Mouse (Mus musculus): ENCODE measurements around the gene Serping1. TPM values are rescaled to one million over a fixed set of nuclear protein-coding genes. Genes with fewer than 3 reads are reported as not detected.

The Serping1 gene
- polyA plus RNA-seq, 1 experiment from 2014 or later: 34.0 TPM

DNA sequence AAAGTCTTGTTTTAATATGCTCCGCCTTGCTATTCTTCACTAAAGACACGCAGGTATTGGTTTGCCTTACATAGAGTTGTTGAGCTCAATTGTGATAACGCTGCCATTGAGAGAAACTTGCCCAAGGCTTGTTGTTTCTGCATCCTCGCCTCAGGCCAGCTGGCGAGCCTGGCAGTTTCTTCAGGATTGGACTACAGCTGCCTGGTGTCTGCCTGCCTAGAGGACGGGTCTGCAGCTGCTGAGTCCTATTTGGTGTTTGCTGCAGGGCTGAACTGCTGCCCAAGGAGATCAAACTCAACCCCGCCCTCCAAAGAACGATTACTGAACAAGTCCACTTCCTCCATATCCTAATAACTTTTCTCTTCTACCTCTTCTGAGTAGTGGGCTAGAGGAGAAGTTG lies 14.5 kb downstream of the Serping1 start:
- Histone ChIP-seq H3K27ac (no peak overlapping the region), H3K36me3 (no peaks in the 10 kb centered on the region), H3K4me3 (replicated peaks) (no peak overlapping the region), H3K9ac (no peak overlapping the region), H3K4me1 (replicated peaks) (peaks cover 10% of the 10 kb centered on the region), H3K27me3 (peaks cover 18% of the 10 kb centered on the region; the same call in 1 of the 2 replicates), H3K9me3 (replicated peaks) (no peaks in the 10 kb centered on the region), H3K4me2 (no peak overlapping the region)
- no peak for DNase-seq
- ATAC-seq (ENCODE audit: low read depth): no peak
- 59% methylated on average over 8 of the region's 8 CpGs for WGBS (ENCODE audit: insufficient replicate concordance)

DNA sequence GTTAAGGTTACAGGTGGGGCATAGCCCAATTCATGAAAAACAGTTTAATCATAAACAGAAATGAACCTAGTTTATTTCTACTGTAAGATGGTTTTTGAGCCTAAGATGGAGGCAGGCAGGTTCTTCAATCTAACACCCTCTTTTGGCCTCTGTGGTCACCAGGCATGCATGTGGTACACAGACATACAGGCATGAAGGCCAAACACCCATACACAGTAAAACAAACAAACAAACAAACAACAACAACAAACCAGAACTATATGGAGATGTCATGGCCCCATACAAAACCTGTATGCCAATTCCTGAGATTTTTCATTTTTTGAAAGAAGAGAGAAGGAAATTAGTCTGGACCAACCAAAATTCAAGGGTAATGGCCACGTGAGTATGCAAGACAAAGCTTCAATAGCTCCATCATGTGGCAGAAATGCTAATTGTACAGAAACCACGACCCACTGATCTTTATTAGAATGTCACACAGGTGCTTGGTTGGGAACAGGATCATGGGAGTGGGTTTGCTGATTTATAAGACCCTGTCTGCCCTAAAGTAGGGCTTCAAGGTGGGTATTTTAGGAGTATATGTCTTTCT lies 16.6 kb downstream of the Serping1 start:
- peak; percentile 35 for DNase-seq
- Histone ChIP-seq H3K9me3 (replicated peaks) (no peaks in the 10 kb centered on the region), H3K27me3 (peaks cover 17% of the 10 kb centered on the region; the same call in 1 of the 2 replicates), H3K9ac (no peak overlapping the region), H3K4me2 (no peak overlapping the region), H3K36me3 (no peaks in the 10 kb centered on the region), H3K4me3 (replicated peaks) (no peak overlapping the region), H3K27ac (no peak overlapping the region), H3K4me1 (replicated peaks) (peaks cover 14% of the 10 kb centered on the region)
- ATAC-seq (ENCODE audit: low read depth): peak; percentile 37; the same call in 1 of the 2 replicates
- under 1% methylated on average over 2 of the region's 2 CpGs for WGBS (ENCODE audit: insufficient replicate concordance)

DNA sequence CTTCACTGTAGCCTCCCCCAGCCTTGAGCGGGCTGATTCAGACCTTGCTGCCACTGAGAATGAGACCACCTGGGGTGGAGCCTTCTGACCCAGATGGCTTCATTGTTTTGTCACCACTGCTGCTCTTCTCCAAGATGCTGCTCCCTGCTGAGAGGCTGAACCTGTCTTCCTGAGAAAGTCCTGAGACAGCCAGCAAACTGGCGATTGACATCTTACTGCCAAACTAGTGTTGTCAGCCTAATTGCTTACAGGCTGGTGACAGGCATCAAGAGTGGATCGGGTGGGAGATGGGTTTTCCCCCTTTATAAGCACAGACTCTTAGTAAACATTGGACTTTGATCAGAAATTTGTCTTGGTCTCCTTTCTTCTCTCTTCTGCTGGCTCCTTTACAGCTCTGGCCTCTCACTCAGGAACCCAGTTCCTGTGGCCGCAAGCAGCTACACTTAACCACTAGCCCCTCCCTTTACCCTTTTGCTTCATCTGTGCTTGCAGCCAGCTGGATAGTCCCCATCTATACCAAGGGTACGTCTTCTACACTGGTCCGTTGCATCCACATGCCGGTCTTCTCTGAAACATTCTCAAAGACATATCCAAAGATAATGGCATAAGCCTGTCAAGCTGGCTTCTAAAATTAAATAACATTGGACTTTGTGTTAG lies 18.1 kb downstream of the Serping1 start:
- DNase-seq (no peak), ATAC-seq (ENCODE audit: low read depth) (no peak)
- 60% methylated on average over 7 of the region's 7 CpGs for WGBS (ENCODE audit: insufficient replicate concordance)
- Histone ChIP-seq H3K4me1 (replicated peaks) (peaks cover 14% of the 10 kb centered on the region), H3K9ac (no peak overlapping the region), H3K9me3 (replicated peaks) (no peaks in the 10 kb centered on the region), H3K27me3 (peaks cover 7% of the 10 kb centered on the region; the same call in 1 of the 2 replicates), H3K27ac (no peak overlapping the region), H3K36me3 (no peaks in the 10 kb centered on the region), H3K4me3 (replicated peaks) (no peak overlapping the region), H3K4me2 (no peak overlapping the region)

DNA sequence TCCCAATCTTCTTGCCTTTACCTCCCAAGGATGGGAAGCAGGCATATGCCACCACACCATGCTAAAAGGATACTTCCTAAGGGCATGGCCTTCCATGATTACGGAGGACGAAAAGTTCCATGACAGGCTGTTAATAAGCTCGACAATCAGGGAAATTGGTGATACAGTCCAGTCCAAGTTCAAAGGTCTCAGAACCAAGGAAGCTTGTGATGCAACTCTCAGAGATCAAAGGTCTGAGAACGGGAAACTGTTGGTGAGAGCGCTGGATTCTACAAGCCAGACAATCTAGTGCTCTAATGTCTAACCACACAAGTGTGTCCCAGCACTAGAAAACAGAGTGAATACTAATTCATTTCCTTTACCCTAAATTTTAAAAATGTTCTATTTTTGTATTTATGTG lies 19.0 kb downstream of the Serping1 start:
- H3K27ac ChIP-seq: 0 out of 2 replicates have a peak overlapping the region, but pooled peaks have one; percentile 9
- no peaks in the 10 kb centered on the region for H3K36me3 ChIP-seq
- H3K4me1 ChIP-seq (replicated peaks): peaks cover 11% of the 10 kb centered on the region
- no peak overlapping the region for H3K4me3 ChIP-seq (replicated peaks)
- DNase-seq: no peak
- ATAC-seq (ENCODE audit: low read depth): 0 out of 2 replicates have a peak, but pooled peaks have one; percentile 37
- H3K9me3 ChIP-seq (replicated peaks): no peaks in the 10 kb centered on the region
- 0 out of 2 replicates have a peak, but pooled peaks cover 9% of the 10 kb centered on the region for H3K27me3 ChIP-seq
- 72% methylated on average over 5 of the region's 5 CpGs for WGBS (ENCODE audit: insufficient replicate concordance)
- H3K9ac ChIP-seq: no peak overlapping the region
- H3K4me2 ChIP-seq: no peak overlapping the region

DNA sequence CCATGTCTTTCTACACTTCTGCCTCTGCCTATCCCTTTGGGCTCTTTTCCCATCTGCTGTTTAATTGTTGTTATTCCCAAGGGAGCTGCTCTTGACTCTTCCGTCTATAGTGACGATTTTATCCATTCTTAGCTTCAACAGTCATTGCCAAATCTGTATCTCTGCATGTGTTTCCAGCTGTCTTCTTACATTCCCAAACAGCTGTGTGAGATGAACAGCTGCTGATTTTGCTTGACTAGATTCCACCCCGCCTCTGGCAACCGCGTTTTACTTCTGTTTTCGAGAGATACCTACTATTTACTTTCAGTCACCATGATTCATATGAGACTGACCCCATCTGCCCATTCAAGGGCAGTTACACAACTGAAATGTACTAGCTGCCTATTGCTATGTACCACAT lies 25.1 kb downstream of the Serping1 start:
- no peak overlapping the region for H3K27ac ChIP-seq
- no peaks in the 10 kb centered on the region for H3K9me3 ChIP-seq (replicated peaks)
- H3K4me1 ChIP-seq (replicated peaks): peaks cover 20% of the 10 kb centered on the region
- no peaks in the 10 kb centered on the region for H3K36me3 ChIP-seq
- no peak for DNase-seq
- peaks cover 33% of the 10 kb centered on the region for H3K27me3 ChIP-seq
- whole genome bisulfite sequencing (ENCODE audit: insufficient replicate concordance): 63% methylated on average over 6 of the region's 6 CpGs
- H3K4me2 ChIP-seq: no peak overlapping the region
- no peak for ATAC-seq (ENCODE audit: low read depth)
- no peak overlapping the region for H3K4me3 ChIP-seq (replicated peaks)
- no peak overlapping the region for H3K9ac ChIP-seq

DNA sequence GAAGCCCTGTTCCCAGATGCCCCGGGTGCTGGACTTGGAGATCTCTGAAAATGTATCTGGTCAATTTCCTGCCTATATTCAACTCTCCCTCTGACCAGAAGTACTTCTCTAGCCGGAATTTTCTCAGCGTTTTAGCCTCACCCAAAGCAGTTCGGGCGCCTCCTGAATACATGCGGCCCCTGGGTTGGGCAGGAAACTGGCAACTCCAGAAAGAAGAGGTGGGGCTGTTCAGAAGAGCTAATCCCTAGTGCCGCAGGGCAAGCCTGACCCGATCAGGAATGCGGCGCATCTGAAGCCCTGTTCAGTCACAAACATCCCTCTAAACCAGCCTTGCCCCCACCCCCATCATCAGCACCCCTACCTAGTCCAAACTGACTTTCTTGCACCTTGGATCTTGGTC lies 31.1 kb downstream of the Serping1 start:
- 8% methylated on average over 10 of the region's 10 CpGs for WGBS (ENCODE audit: insufficient replicate concordance)
- peak overlapping the region; percentile 74 for H3K4me3 ChIP-seq (replicated peaks)
- ATAC-seq (ENCODE audit: low read depth): peak; percentile 47
- peaks cover 72% of the 10 kb centered on the region for H3K4me1 ChIP-seq (replicated peaks)
- H3K9me3 ChIP-seq (replicated peaks): no peaks in the 10 kb centered on the region
- peaks cover 18% of the 10 kb centered on the region for H3K27me3 ChIP-seq
- H3K27ac ChIP-seq: peak overlapping the region; percentile 85
- no peak for DNase-seq
- peak overlapping the region; percentile 91 for H3K4me2 ChIP-seq
- H3K36me3 ChIP-seq: peaks cover 21% of the 10 kb centered on the region
- H3K9ac ChIP-seq: peak overlapping the region; percentile 92

DNA sequence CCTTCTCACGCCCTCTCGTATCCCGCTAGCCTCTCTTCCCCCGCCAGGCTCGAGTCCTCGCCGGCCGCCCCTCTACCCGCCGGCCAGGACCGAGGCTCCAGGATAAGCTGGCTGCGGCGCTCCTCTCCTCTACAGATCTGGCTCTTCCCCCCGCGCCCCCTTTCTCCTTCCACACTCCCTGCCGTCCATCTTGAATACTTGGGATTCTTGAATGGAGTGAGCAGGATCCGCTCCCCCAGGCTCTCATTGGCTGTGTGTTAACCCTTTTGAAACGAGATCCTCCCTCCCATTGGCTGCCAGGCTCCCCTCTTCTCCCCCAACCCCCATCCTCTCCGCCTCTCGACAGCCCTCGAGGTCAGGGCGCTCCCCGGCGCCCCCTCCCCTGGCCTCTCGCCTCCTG lies 31.7 kb downstream of the Serping1 start, which contains the start of gene Gm19426:
Gm19426 (minus strand) TSS at position 95 of the 400 bp plus-strand sequence.
- peaks cover 77% of the 10 kb centered on the region for H3K4me1 ChIP-seq (replicated peaks)
- peak within 1 kb of the TSS; percentile 74 for H3K4me3 ChIP-seq (replicated peaks)
- peaks cover 27% of the 10 kb centered on the region for H3K36me3 ChIP-seq
- H3K9me3 ChIP-seq (replicated peaks): no peaks in the 10 kb centered on the region
- peak within 1 kb of the TSS; percentile 91 for H3K4me2 ChIP-seq
- peaks cover 21% of the 10 kb centered on the region for H3K27me3 ChIP-seq
- WGBS (ENCODE audit: insufficient replicate concordance): under 1% methylated on average over 25 of the region's 25 CpGs
- peak within 1 kb of the TSS; percentile 85 for H3K27ac ChIP-seq
- DNase-seq: peak; percentile 65
- peak; percentile 84 for ATAC-seq (ENCODE audit: low read depth)
- peak within 1 kb of the TSS; percentile 92 for H3K9ac ChIP-seq

DNA sequence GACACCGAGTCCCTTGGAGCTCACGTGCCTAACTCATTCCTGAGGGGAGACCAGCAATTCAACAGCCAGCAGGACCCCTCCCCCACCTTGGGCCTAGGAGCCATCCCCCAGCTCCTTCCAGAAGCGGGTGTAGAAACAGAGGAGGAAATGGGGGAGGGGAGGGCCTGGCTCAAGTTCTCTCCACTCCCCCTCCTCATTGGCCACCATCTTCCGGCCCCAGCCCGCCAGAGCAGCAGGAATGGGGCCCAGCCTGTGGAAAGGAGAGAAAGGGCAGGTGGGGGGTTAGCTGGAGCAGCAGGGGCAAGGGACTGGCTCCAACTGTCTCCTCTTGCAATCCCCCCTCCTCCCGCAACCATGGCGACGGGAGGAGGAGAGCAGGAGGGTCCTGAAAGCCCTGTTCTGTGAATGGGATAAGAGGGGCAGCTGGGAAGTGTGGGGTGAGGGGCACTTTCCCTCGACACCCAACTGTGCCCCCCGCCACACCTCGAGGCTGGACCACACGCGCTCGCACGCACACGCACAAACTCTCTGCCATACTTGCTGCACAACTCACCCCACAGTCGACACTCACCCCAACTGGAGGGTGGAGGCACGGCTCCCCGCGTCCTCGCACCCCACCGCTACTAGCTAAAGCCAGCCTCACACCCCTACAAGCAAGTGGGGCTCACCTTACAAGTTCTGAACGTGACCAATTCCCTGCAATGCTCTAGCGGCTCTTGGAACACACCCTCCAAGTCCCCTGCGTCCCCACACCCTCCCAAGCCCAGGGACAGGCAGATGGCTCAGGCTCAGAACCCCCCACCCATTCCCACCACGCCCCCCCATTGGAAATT lies 32.6 kb downstream of the Serping1 start:
- Histone ChIP-seq H3K4me2 (peak overlapping the region; percentile 91), H3K4me1 (replicated peaks) (peaks cover 86% of the 10 kb centered on the region), H3K36me3 (peaks cover 36% of the 10 kb centered on the region), H3K27me3 (peaks cover 22% of the 10 kb centered on the region), H3K9me3 (replicated peaks) (no peaks in the 10 kb centered on the region), H3K27ac (peak overlapping the region; percentile 85), H3K9ac (peak overlapping the region; percentile 92), H3K4me3 (replicated peaks) (peak overlapping the region; percentile 74)
- peak; percentile 24 for DNase-seq
- ATAC-seq (ENCODE audit: low read depth): peak; percentile 30
- WGBS (ENCODE audit: insufficient replicate concordance): 7% methylated on average over 25 of the region's 26 CpGs

DNA sequence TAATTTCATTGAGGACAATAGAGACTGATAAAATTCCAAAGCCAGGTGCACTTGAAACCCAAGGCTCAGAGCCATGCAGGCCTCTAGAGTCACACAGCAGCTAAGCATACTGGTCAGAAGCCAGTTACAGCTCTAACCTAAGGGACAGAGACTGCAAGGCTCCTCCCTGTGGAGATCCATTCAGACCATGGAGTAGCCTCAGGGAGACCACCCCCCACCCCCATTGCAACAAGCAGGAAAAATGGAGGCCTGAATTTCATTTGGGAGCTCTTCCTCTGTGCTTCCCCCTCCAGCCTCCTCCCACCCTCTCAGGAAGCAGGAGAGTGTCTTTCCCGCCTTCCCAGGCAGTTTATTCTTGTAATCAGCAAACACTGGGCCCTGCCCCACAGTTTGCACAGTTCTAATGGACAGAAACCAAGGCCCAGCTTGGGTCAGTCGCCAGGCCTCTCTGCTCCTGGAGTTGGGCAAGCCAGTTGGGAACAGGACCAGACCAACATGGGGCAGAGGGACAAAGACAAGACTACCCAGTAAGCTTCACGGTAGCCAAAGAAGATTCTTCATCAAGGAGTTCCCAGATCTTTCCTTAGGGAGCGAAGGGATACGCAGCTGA lies 33.3 kb downstream of the Serping1 start:
- ATAC-seq (ENCODE audit: low read depth) (0 out of 2 replicates have a peak, but pooled peaks have one; percentile 2), DNase-seq (no peak)
- Histone ChIP-seq H3K4me2 (peak overlapping the region; percentile 91), H3K4me3 (replicated peaks) (peak overlapping the region; percentile 74), H3K9me3 (replicated peaks) (no peaks in the 10 kb centered on the region), H3K27me3 (peaks cover 30% of the 10 kb centered on the region), H3K36me3 (peaks cover 43% of the 10 kb centered on the region), H3K9ac (peak overlapping the region; percentile 92), H3K27ac (peak overlapping the region; percentile 85), H3K4me1 (replicated peaks) (peaks cover 88% of the 10 kb centered on the region)
- WGBS (ENCODE audit: insufficient replicate concordance): 32% methylated on average over 5 of the region's 5 CpGs

DNA sequence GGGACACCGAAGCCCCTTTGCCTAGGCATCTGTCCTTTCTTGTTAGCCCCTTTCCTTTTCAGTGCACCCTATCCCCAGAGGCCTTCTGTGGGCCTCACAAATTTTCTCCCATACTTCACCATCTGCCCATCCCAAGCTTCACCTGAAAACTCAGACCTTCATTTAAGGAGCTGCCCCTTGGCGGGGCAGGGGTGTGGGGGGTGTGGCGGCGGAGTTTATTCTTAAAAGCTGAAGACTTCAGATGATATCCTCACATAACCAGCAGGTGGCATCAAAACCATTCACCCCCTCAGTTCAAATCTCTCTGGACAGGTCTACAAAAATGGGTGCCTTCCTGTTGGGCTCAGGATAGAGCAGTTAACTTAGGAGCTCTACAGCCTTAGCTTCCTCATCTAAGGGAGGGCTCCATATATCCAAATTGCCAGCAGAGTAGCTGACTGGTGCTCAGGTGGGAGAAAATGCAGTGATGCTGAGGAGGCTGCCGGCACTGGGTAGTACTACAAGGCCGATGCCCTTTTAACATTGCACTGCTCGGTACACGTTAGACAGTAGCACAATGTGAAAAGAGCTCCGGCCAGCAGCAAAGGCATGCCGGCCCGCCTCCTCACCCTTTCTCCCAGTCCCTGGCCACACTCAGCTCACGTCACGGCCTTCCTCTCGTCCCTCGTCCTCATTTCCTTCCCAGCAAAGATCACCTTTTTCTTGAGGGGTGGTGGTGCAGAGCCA lies 34.5 kb downstream of the Serping1 start:
- H3K27me3 ChIP-seq: peaks cover 25% of the 10 kb centered on the region

More for the DNA sequence above, 34.5 kb downstream of the Serping1 start:
- peak overlapping the region; percentile 12; the same call in 1 of the 2 replicates for H3K9ac ChIP-seq
- WGBS (ENCODE audit: insufficient replicate concordance): 77% methylated on average over 15 of the region's 15 CpGs
- peak overlapping the region; percentile 91 for H3K4me2 ChIP-seq
- no peak overlapping the region; the same call in 1 of the 2 replicates for H3K4me3 ChIP-seq (replicated peaks)
- ATAC-seq (ENCODE audit: low read depth) (no peak), DNase-seq (no peak)
- no peaks in the 10 kb centered on the region for H3K9me3 ChIP-seq (replicated peaks)
- peaks cover 89% of the 10 kb centered on the region for H3K4me1 ChIP-seq (replicated peaks)
- peaks cover 55% of the 10 kb centered on the region for H3K36me3 ChIP-seq
- H3K27ac ChIP-seq: peak overlapping the region; percentile 85
